Mouse (Mus musculus): ENCODE measurements around the gene Fnip2. TPM values are rescaled to one million over a fixed set of nuclear protein-coding genes. Genes with fewer than 3 reads are reported as not detected.

The Fnip2 gene
- total RNA-seq, 1 experiment: 21.6 TPM

GRCm38 (mm10) chr3:79500279-79500678 lies 67.3 kb downstream of the Fnip2 start:
- TF ChIP-seq ZC3H11A (IDR thresholded peaks at IDR 0.05; ENCODE audit: borderline replicate concordance, low read depth, low read length) (no peak), HCFC1 (IDR thresholded peaks at IDR 0.05; ENCODE audit: borderline replicate concordance, insufficient read depth, low read length) (no peak), MAFK (IDR thresholded peaks at IDR 0.05; ENCODE audit: insufficient read depth, low read depth, low read length) (no peak), ZNF384 (IDR thresholded peaks at IDR 0.05; ENCODE audit: low read depth, low read length) (no peak), CHD2 (IDR thresholded peaks at IDR 0.05; ENCODE audit: low read depth, low read length) (no peak)
- Histone ChIP-seq H3K4me1 (ENCODE audit: control insufficient read depth in 2 of 2, insufficient read depth in 2 of 2, low read length in 2 of 2, poor library complexity in 1 of 2) (no peaks in the 10 kb centered on the region), H3K9ac (ENCODE audit: insufficient read depth, low read depth, low read length, poor library complexity, severe bottlenecking) (no peak overlapping the region), H3K9me3 (ENCODE audit: control insufficient read depth, insufficient read depth, low read depth, low read length) (no peaks in the 10 kb centered on the region), H3K27ac (ENCODE audit: insufficient read depth, low read depth, low read length, poor library complexity, severe bottlenecking) (no peak overlapping the region), H3K36me3 (ENCODE audit: control insufficient read depth, insufficient read depth, low read length, poor library complexity, severe bottlenecking) (peaks cover 10% of the 10 kb centered on the region; the same call in 1 of the 2 replicates), H3K4me3 (ENCODE audit: insufficient read depth in 1 of 2, low read depth in 1 of 2, low read length in 2 of 2, poor library complexity in 1 of 2, severe bottlenecking in 1 of 2) (no peak overlapping the region)
- in situ Hi-C loops (cut with MboI; ENCODE audit: low sequenced_read_pairs in 2 of 2, unreplicated experiment in 2 of 2): no loop called here
- DNase-seq (ENCODE audit: low read depth, low spot score): no peak

GRCm38 (mm10) chr3:79496668-79497067 lies 70.9 kb downstream of the Fnip2 start:
- H3K36me3 ChIP-seq (ENCODE audit: control insufficient read depth, insufficient read depth, low read length, poor library complexity, severe bottlenecking): peaks cover 16% of the 10 kb centered on the region; the same call in 1 of the 2 replicates
- H3K4me1 ChIP-seq (ENCODE audit: control insufficient read depth in 2 of 2, insufficient read depth in 2 of 2, low read length in 2 of 2, poor library complexity in 1 of 2): no peaks in the 10 kb centered on the region
- DNase-seq (ENCODE audit: low read depth, low spot score): no peak
- TF ChIP-seq HCFC1 (IDR thresholded peaks at IDR 0.05; ENCODE audit: borderline replicate concordance, insufficient read depth, low read length) (no peak), ZC3H11A (IDR thresholded peaks at IDR 0.05; ENCODE audit: borderline replicate concordance, low read depth, low read length) (no peak), CHD2 (IDR thresholded peaks at IDR 0.05; ENCODE audit: low read depth, low read length) (no peak), ZNF384 (IDR thresholded peaks at IDR 0.05; ENCODE audit: low read depth, low read length) (no peak), MAFK (IDR thresholded peaks at IDR 0.05; ENCODE audit: insufficient read depth, low read depth, low read length) (no peak)
- in situ Hi-C loops (cut with MboI; ENCODE audit: low sequenced_read_pairs in 2 of 2, unreplicated experiment in 2 of 2): no loop called here
- H3K9me3 ChIP-seq (ENCODE audit: control insufficient read depth, insufficient read depth, low read depth, low read length): no peaks in the 10 kb centered on the region
- H3K4me3 ChIP-seq (ENCODE audit: insufficient read depth in 1 of 2, low read depth in 1 of 2, low read length in 2 of 2, poor library complexity in 1 of 2, severe bottlenecking in 1 of 2): no peak overlapping the region
- no peak overlapping the region for H3K27ac ChIP-seq (ENCODE audit: insufficient read depth, low read depth, low read length, poor library complexity, severe bottlenecking)
- H3K9ac ChIP-seq (ENCODE audit: insufficient read depth, low read depth, low read length, poor library complexity, severe bottlenecking): no peak overlapping the region

- H3K9me3 ChIP-seq (ENCODE audit: control insufficient read depth, insufficient read depth, low read depth, low read length): no peaks in the 10 kb centered on the region
- H3K4me1 ChIP-seq (ENCODE audit: control insufficient read depth in 2 of 2, insufficient read depth in 2 of 2, low read length in 2 of 2, poor library complexity in 1 of 2): no peaks in the 10 kb centered on the region
- peaks cover 16% of the 10 kb centered on the region; the same call in 1 of the 2 replicates for H3K36me3 ChIP-seq (ENCODE audit: control insufficient read depth, insufficient read depth, low read length, poor library complexity, severe bottlenecking)
- DNase-seq (ENCODE audit: low read depth, low spot score): no peak
- no peak overlapping the region for H3K27ac ChIP-seq (ENCODE audit: insufficient read depth, low read depth, low read length, poor library complexity, severe bottlenecking)
- H3K4me3 ChIP-seq (ENCODE audit: insufficient read depth in 1 of 2, low read depth in 1 of 2, low read length in 2 of 2, poor library complexity in 1 of 2, severe bottlenecking in 1 of 2): no peak overlapping the region
- in situ Hi-C loops (cut with MboI; ENCODE audit: low sequenced_read_pairs in 2 of 2, unreplicated experiment in 2 of 2): no loop called here
- no peak for TF ChIP-seq CHD2 (IDR thresholded peaks at IDR 0.05; ENCODE audit: low read depth, low read length)
- H3K9ac ChIP-seq (ENCODE audit: insufficient read depth, low read depth, low read length, poor library complexity, severe bottlenecking): no peak overlapping the region
These were observed 72.4 kb downstream of the Fnip2 start for GRCm38 (mm10) chr3:79495151-79495550.

- no peak overlapping the region for H3K9ac ChIP-seq (ENCODE audit: insufficient read depth, low read depth, low read length, poor library complexity, severe bottlenecking)
- H3K9me3 ChIP-seq (ENCODE audit: control insufficient read depth, insufficient read depth, low read depth, low read length): no peaks in the 10 kb centered on the region
- DNase-seq (ENCODE audit: low read depth, low spot score): no peak
- H3K36me3 ChIP-seq (ENCODE audit: control insufficient read depth, insufficient read depth, low read length, poor library complexity, severe bottlenecking): peaks cover 16% of the 10 kb centered on the region; the same call in 1 of the 2 replicates
- no peaks in the 10 kb centered on the region for H3K4me1 ChIP-seq (ENCODE audit: control insufficient read depth in 2 of 2, insufficient read depth in 2 of 2, low read length in 2 of 2, poor library complexity in 1 of 2)
- H3K4me3 ChIP-seq (ENCODE audit: insufficient read depth in 1 of 2, low read depth in 1 of 2, low read length in 2 of 2, poor library complexity in 1 of 2, severe bottlenecking in 1 of 2): no peak overlapping the region
- no peak overlapping the region for H3K27ac ChIP-seq (ENCODE audit: insufficient read depth, low read depth, low read length, poor library complexity, severe bottlenecking)
- TF ChIP-seq ZC3H11A (IDR thresholded peaks at IDR 0.05; ENCODE audit: borderline replicate concordance, low read depth, low read length): no peak
- no peak for TF ChIP-seq CHD2 (IDR thresholded peaks at IDR 0.05; ENCODE audit: low read depth, low read length)
- TF ChIP-seq ZNF384 (IDR thresholded peaks at IDR 0.05; ENCODE audit: low read depth, low read length): no peak
- no peak for TF ChIP-seq MAFK (IDR thresholded peaks at IDR 0.05; ENCODE audit: insufficient read depth, low read depth, low read length)
- TF ChIP-seq HCFC1 (IDR thresholded peaks at IDR 0.05; ENCODE audit: borderline replicate concordance, insufficient read depth, low read length): no peak
- in situ Hi-C loops (cut with MboI; ENCODE audit: low sequenced_read_pairs in 2 of 2, unreplicated experiment in 2 of 2): no loop called here
These were observed 73.6 kb downstream of the Fnip2 start for GRCm38 (mm10) chr3:79494028-79494427.

GRCm38 (mm10) chr3:79493064-79493463 lies 74.5 kb downstream of the Fnip2 start:
- Histone ChIP-seq H3K36me3 (ENCODE audit: control insufficient read depth, insufficient read depth, low read length, poor library complexity, severe bottlenecking) (peaks cover 23% of the 10 kb centered on the region; the same call in 1 of the 2 replicates), H3K27ac (ENCODE audit: insufficient read depth, low read depth, low read length, poor library complexity, severe bottlenecking) (no peak overlapping the region), H3K4me1 (ENCODE audit: control insufficient read depth in 2 of 2, insufficient read depth in 2 of 2, low read length in 2 of 2, poor library complexity in 1 of 2) (no peaks in the 10 kb centered on the region), H3K4me3 (ENCODE audit: insufficient read depth in 1 of 2, low read depth in 1 of 2, low read length in 2 of 2, poor library complexity in 1 of 2, severe bottlenecking in 1 of 2) (no peak overlapping the region), H3K9me3 (ENCODE audit: control insufficient read depth, insufficient read depth, low read depth, low read length) (no peaks in the 10 kb centered on the region), H3K9ac (ENCODE audit: insufficient read depth, low read depth, low read length, poor library complexity, severe bottlenecking) (no peak overlapping the region)
- TF ChIP-seq ZC3H11A (IDR thresholded peaks at IDR 0.05; ENCODE audit: borderline replicate concordance, low read depth, low read length) (no peak), CHD2 (IDR thresholded peaks at IDR 0.05; ENCODE audit: low read depth, low read length) (no peak), ZNF384 (IDR thresholded peaks at IDR 0.05; ENCODE audit: low read depth, low read length) (no peak), MAFK (IDR thresholded peaks at IDR 0.05; ENCODE audit: insufficient read depth, low read depth, low read length) (no peak), HCFC1 (IDR thresholded peaks at IDR 0.05; ENCODE audit: borderline replicate concordance, insufficient read depth, low read length) (no peak)
- DNase-seq (ENCODE audit: low read depth, low spot score): no peak
- in situ Hi-C loops (cut with MboI; ENCODE audit: low sequenced_read_pairs in 2 of 2, unreplicated experiment in 2 of 2): no loop called here
